ENCODE assay signal across 8 mouse cellular contexts in genomic region chr9:87729316-87730270, GRCm38 (mm10). TPM values are rescaled to one million over a fixed set of nuclear protein-coding genes. Genes with fewer than 3 reads are reported as not detected.
A peak's percentile ranks its signal among the peaks of the same experiment; 100 is the strongest.
DNase-seq lines count a peak whose midpoint lies in the region; ATAC-seq and TF ChIP-seq lines count a peak whose summit lies in the region.

No protein-coding gene starts in this region.

- no peaks in the 10 kb centered on the region for H3K36me3 ChIP-seq in testis, adult 2 months (ENCODE audit: control insufficient read depth, insufficient read depth, low read length)
- H3K36me3 ChIP-seq in forebrain, embryonic 10.5 days (replicated peaks): no peaks in the 10 kb centered on the region
- H3K36me3 ChIP-seq in liver, embryonic 14.5 days (replicated peaks; ENCODE audit: control insufficient read depth, insufficient read depth, low read depth): no peaks in the 10 kb centered on the region
- no peaks in the 10 kb centered on the region for H3K36me3 ChIP-seq in stomach, embryonic 15.5 days

- peaks cover 15% of the 10 kb centered on the region for H3K27me3 ChIP-seq in testis, adult 2 months (ENCODE audit: control insufficient read depth, insufficient read depth, low read length)
- peaks cover 100% of the 10 kb centered on the region for H3K27me3 ChIP-seq in forebrain, embryonic 10.5 days (ENCODE audit: poor library complexity, severe bottlenecking)
- H3K27me3 ChIP-seq in liver, embryonic 14.5 days (ENCODE audit: control insufficient read depth, insufficient read depth, low read length): peaks cover 70% of the 10 kb centered on the region
- H3K27me3 ChIP-seq in stomach, embryonic 15.5 days (replicated peaks): peaks cover 51% of the 10 kb centered on the region

- no peak for ATAC-seq in liver, embryonic 14.5 days (ENCODE audit: insufficient read depth)
- ATAC-seq in stomach, embryonic 15.5 days (ENCODE audit: insufficient read depth, low FRiP score, low read depth): peak; percentile 45; the same call in 1 of the 2 replicates
- ATAC-seq in cerebellum, adult (ENCODE audit: insufficient number of reproducible peaks, low FRiP score, low TSS enrichment): no peak

- under 1% methylated on average over 69 of the region's 75 CpGs for WGBS in forebrain, embryonic 10.5 days
- WGBS in liver, embryonic 14.5 days (ENCODE audit: insufficient replicate concordance): 1% methylated on average over 73 of the region's 75 CpGs
- WGBS in stomach, embryonic 15.5 days: 1% methylated on average over 74 of the region's 75 CpGs

- peak overlapping the region; percentile 58 for H3K4me3 ChIP-seq in testis, adult 2 months (ENCODE audit: control insufficient read depth, low read depth, low read length)
- H3K4me3 ChIP-seq in forebrain, embryonic 10.5 days: peak overlapping the region; percentile 60
- peak overlapping the region in 1 of 2 experiments; percentile 25; a peak in 2 of 4 replicates for H3K4me3 ChIP-seq in liver, embryonic 14.5 days (ENCODE audit: insufficient read depth in 1 of 2, low read depth in 2 of 2, low read length in 2 of 2)
- peak overlapping the region; percentile 46 for H3K4me3 ChIP-seq in stomach, embryonic 15.5 days (replicated peaks)

- H3K27ac ChIP-seq in testis, adult 2 months (ENCODE audit: control insufficient read depth, insufficient read depth, low read depth, low read length): no peak overlapping the region
- H3K27ac ChIP-seq in forebrain, embryonic 10.5 days: peak overlapping the region; percentile 75
- H3K27ac ChIP-seq in liver, embryonic 14.5 days: no peak overlapping the region
- H3K27ac ChIP-seq in stomach, embryonic 15.5 days: no peak overlapping the region

- peaks cover 9% of the 10 kb centered on the region for H3K4me1 ChIP-seq in testis, adult 2 months (ENCODE audit: control insufficient read depth, insufficient read depth, low read length)
- peaks cover 31% of the 10 kb centered on the region for H3K4me1 ChIP-seq in forebrain, embryonic 10.5 days
- H3K4me1 ChIP-seq in liver, embryonic 14.5 days (replicated peaks; ENCODE audit: control insufficient read depth in 2 of 2, insufficient read depth in 2 of 2, low read length in 1 of 2): no peaks in the 10 kb centered on the region; a peak in 1 of 4 replicates
- peaks cover 18% of the 10 kb centered on the region for H3K4me1 ChIP-seq in stomach, embryonic 15.5 days

- no peak for TF ChIP-seq POLR2A in testis, adult 2 months (IDR thresholded peaks at IDR 0.05; ENCODE audit: control insufficient read depth, low read depth, low read length)

- TF ChIP-seq CTCF in testis, adult 2 months (IDR thresholded peaks at IDR 0.05; ENCODE audit: control insufficient read depth, insufficient read depth, insufficient replicate concordance, low read depth, low read length): no peak
- TF ChIP-seq CTCF in liver, embryonic 14.5 days (IDR thresholded peaks at IDR 0.05; ENCODE audit: low read depth): no peak

- H3K4me2 ChIP-seq in liver, embryonic 14.5 days (ENCODE audit: low read depth): peak overlapping the region; percentile 41
- peak overlapping the region; percentile 79 for H3K4me2 ChIP-seq in stomach, embryonic 15.5 days

- no peaks in the 10 kb centered on the region for H3K9me3 ChIP-seq in forebrain, embryonic 10.5 days
- no peaks in the 10 kb centered on the region for H3K9me3 ChIP-seq in liver, embryonic 14.5 days (ENCODE audit: control insufficient read depth, low read length)
- H3K9me3 ChIP-seq in stomach, embryonic 15.5 days: no peaks in the 10 kb centered on the region

- TF ChIP-seq EP300 in liver, embryonic 14.5 days (IDR thresholded peaks at IDR 0.05; ENCODE audit: low read depth): no peak

- DNase-seq in testis, postnatal 14 days (ENCODE audit: low spot score): no peak
- DNase-seq in forebrain, embryonic 10.5 days (ENCODE audit: extremely low spot score, low spot score): peak; percentile 56
- peak; percentile 55 for DNase-seq in heart, postnatal 4 days
- no peak for DNase-seq in liver, embryonic 14.5 days (ENCODE audit: low read depth in 3 of 3, low spot score in 3 of 3)
- DNase-seq in right cerebral cortex, postnatal 14 days: no peak

- H3K9ac ChIP-seq in liver, embryonic 14.5 days (replicated peaks): no peak overlapping the region
- H3K9ac ChIP-seq in stomach, embryonic 15.5 days: peak overlapping the region; percentile 6; the same call in 1 of the 2 replicates

RNA-seq across cellular contexts. Expression of gene Tbx18, which starts 1.5 kb away (rescaled TPM):
- polyA plus RNA-seq in testis, adult 2 months (2012; rRNA removed): 0.79 and 1.1 TPM in 2 replicates
- polyA plus RNA-seq in forebrain, embryonic 10.5 days (2016; fragmentation: Nextera tagmentation; extraction: Ambion mirVana): 3.0 and 3.1 TPM in 2 replicates
- total RNA-seq in heart, postnatal 4 days (2021): 10 to 100 TPM; 13.9 to 15.2 TPM
- polyA plus RNA-seq in liver, embryonic 14.5 days (2012; rRNA removed): 0.03 TPM in 1 of 2 replicates, not detected in the other
- polyA plus RNA-seq in liver, embryonic 14.5 days (2014; fragmentation: Nextera tagmentation; extraction: Ambion mirVana): not detected in 2 replicates
- 0.41 and 0.69 TPM in 2 replicates for polyA plus RNA-seq in stomach, embryonic 15.5 days (2015; fragmentation: Nextera tagmentation; extraction: Ambion mirVana)

Comparison
In these comparisons a context has a peak if more than half of its experiments do, and no peak if none do; other contexts are left out.
1. DNase-seq: peak in forebrain, embryonic 10.5 days (single experiment) and heart, postnatal 4 days (single experiment); none in testis, postnatal 14 days (single experiment), liver, embryonic 14.5 days (0 of 3) and right cerebral cortex, postnatal 14 days (single experiment).